Mouse (Mus musculus) heart, embryonic 13.5 days (tissue): ENCODE data around the gene Map2. TPM values are rescaled to one million over a fixed set of nuclear protein-coding genes. Genes with fewer than 3 reads are reported as not detected.

Source experiments
- ATAC-seq: fragments of 200-750 bp; cut with Nextera tagmentation; 2 replicates; pipeline ENCODE4 v1.8.0; 2017; ENCODE audit warnings: moderate TSS enrichment; ENCODE audit not compliant: insufficient number of reproducible peaks, low FRiP score, low TSS enrichment; ENCODE audit errors: extremely low read depth
- H3K27ac ChIP-seq: fragments of 300-500 bp; sonication (generic); replicated peaks from 2 replicates; pipeline ENCODE4 v1.5.1; 2015; ENCODE audit warnings: moderate library complexity, mild to moderate bottlenecking, inconsistent platforms
- H3K27me3 ChIP-seq: fragments of 300-500 bp; sonication (generic); replicated peaks from 2 replicates; pipeline ENCODE4 v1.6.1; 2015; ENCODE audit warnings: mild to moderate bottlenecking, inconsistent platforms
- H3K36me3 ChIP-seq: fragments of 300-500 bp; sonication (generic); 2 replicates; pipeline ENCODE4 v1.6.1; 2015; ENCODE audit warnings: mild to moderate bottlenecking, inconsistent platforms
- H3K4me1 ChIP-seq: fragments of 300-500 bp; sonication (generic); 2 replicates; pipeline ENCODE4 v1.6.1; 2015; ENCODE audit warnings: inconsistent platforms
- H3K4me2 ChIP-seq: fragments of 300-500 bp; sonication (generic); 2 replicates; pipeline ENCODE4 v1.6.1; 2015; ENCODE audit warnings: inconsistent platforms, mild to moderate bottlenecking, moderate library complexity
- H3K4me3 ChIP-seq: fragments of 300-500 bp; sonication (generic); 2 replicates; pipeline ENCODE4 v1.5.1; 2015; ENCODE audit warnings: moderate library complexity, mild to moderate bottlenecking, inconsistent platforms
- H3K9ac ChIP-seq: fragments of 300-500 bp; sonication (generic); 2 replicates; pipeline ENCODE4 v1.6.1; 2015; ENCODE audit warnings: inconsistent platforms, mild to moderate bottlenecking, moderate library complexity
- H3K9me3 ChIP-seq: fragments of 300-500 bp; sonication (generic); 2 replicates; pipeline ENCODE4 v1.6.1; 2016; ENCODE audit warnings: inconsistent platforms
- WGBS: fragments of 180-500 bp; shearing (Covaris S2); methylation state at CpG from one replicate; pipeline ENCODE4 v1.1.7; 2015; ENCODE audit warnings: mixed read lengths; 5-methylcytosine and 5-hydroxymethylcytosine counted together
- polyA plus RNA-seq: library from polyadenylated mRNA; unstranded; fragments of >200 nt; fragmentation: Nextera tagmentation; extraction: Ambion mirVana; gene quantifications from 2 replicates; pipeline ENCODE4 v1.2.1, GENCODE M21; 2015

The Map2 gene
- polyA plus RNA-seq, 1 experiment from 2014 or later, result 2.7 TPM

GRCm38 (mm10) chr1:66407270-66407967 lies 232.3 kb downstream of the Map2 start:
- Histone ChIP-seq H3K27me3 (no peaks in the 10 kb centered on the region), H3K9me3 (no peaks in the 10 kb centered on the region), H3K4me1 (no peaks in the 10 kb centered on the region), H3K9ac (no peak overlapping the region), H3K36me3 (no peaks in the 10 kb centered on the region), H3K4me2 (no peak overlapping the region), H3K27ac (no peak overlapping the region), H3K4me3 (no peak overlapping the region)
- no peak for ATAC-seq
- WGBS, result 65% methylated on average over 13 of the region's 13 CpGs

- no peak overlapping the region for H3K27ac ChIP-seq
- no peak overlapping the region for H3K4me2 ChIP-seq
- no peaks in the 10 kb centered on the region for H3K36me3 ChIP-seq
- no peaks in the 10 kb centered on the region for H3K27me3 ChIP-seq
- ATAC-seq, result no peak
- H3K4me3 ChIP-seq, result no peak overlapping the region
- no peak overlapping the region for H3K9ac ChIP-seq
- no peaks in the 10 kb centered on the region for H3K4me1 ChIP-seq
- H3K9me3 ChIP-seq, result no peaks in the 10 kb centered on the region
These were observed 243.3 kb downstream of the Map2 start for GRCm38 (mm10) chr1:66418360-66418759.

GRCm38 (mm10) chr1:66426073-66426472 lies 251.0 kb downstream of the Map2 start:
- H3K4me2 ChIP-seq, result no peak overlapping the region
- H3K27ac ChIP-seq, result no peak overlapping the region
- H3K27me3 ChIP-seq, result no peaks in the 10 kb centered on the region
- H3K4me1 ChIP-seq, result no peaks in the 10 kb centered on the region
- 78% methylated on average over 5 of the region's 5 CpGs for WGBS
- no peak overlapping the region for H3K9ac ChIP-seq
- H3K36me3 ChIP-seq, result no peaks in the 10 kb centered on the region
- no peak overlapping the region for H3K4me3 ChIP-seq
- ATAC-seq, result no peak
- no peaks in the 10 kb centered on the region for H3K9me3 ChIP-seq

GRCm38 (mm10) chr1:66430962-66431361 lies 255.9 kb downstream of the Map2 start:
- H3K36me3 ChIP-seq, result no peaks in the 10 kb centered on the region
- no peak for ATAC-seq
- no peaks in the 10 kb centered on the region for H3K9me3 ChIP-seq
- no peaks in the 10 kb centered on the region for H3K27me3 ChIP-seq
- H3K27ac ChIP-seq, result no peak overlapping the region
- no peaks in the 10 kb centered on the region for H3K4me1 ChIP-seq
- H3K4me3 ChIP-seq, result no peak overlapping the region
- no peak overlapping the region for H3K4me2 ChIP-seq
- no peak overlapping the region for H3K9ac ChIP-seq

GRCm38 (mm10) chr1:66431472-66431871 lies 256.4 kb downstream of the Map2 start:
- whole genome bisulfite sequencing, result 81% methylated on average over 6 of the region's 6 CpGs
- H3K4me2 ChIP-seq, result no peak overlapping the region
- no peaks in the 10 kb centered on the region for H3K4me1 ChIP-seq
- no peak overlapping the region for H3K27ac ChIP-seq
- H3K9ac ChIP-seq, result no peak overlapping the region
- no peak for ATAC-seq
- H3K36me3 ChIP-seq, result no peaks in the 10 kb centered on the region
- no peaks in the 10 kb centered on the region for H3K9me3 ChIP-seq
- no peak overlapping the region for H3K4me3 ChIP-seq
- H3K27me3 ChIP-seq, result no peaks in the 10 kb centered on the region

GRCm38 (mm10) chr1:66438069-66438468 lies 263.0 kb downstream of the Map2 start:
- Histone ChIP-seq H3K9me3 (no peaks in the 10 kb centered on the region), H3K27me3 (no peaks in the 10 kb centered on the region), H3K9ac (no peak overlapping the region), H3K36me3 (no peaks in the 10 kb centered on the region), H3K4me1 (no peaks in the 10 kb centered on the region), H3K4me2 (no peak overlapping the region), H3K27ac (no peak overlapping the region), H3K4me3 (no peak overlapping the region)
- 68% methylated on average over 2 of the region's 2 CpGs for WGBS
- no peak for ATAC-seq

GRCm38 (mm10) chr1:66442922-66443321 lies 267.8 kb downstream of the Map2 start:
- no peaks in the 10 kb centered on the region for H3K27me3 ChIP-seq
- ATAC-seq, result no peak
- H3K4me3 ChIP-seq, result no peak overlapping the region
- no peak overlapping the region for H3K9ac ChIP-seq
- no peaks in the 10 kb centered on the region for H3K9me3 ChIP-seq
- H3K4me1 ChIP-seq, result no peaks in the 10 kb centered on the region
- H3K27ac ChIP-seq, result no peak overlapping the region
- H3K36me3 ChIP-seq, result no peaks in the 10 kb centered on the region
- 75% methylated on average over 2 of the region's 2 CpGs for WGBS
- no peak overlapping the region for H3K4me2 ChIP-seq

- no peak overlapping the region for H3K9ac ChIP-seq
- H3K4me3 ChIP-seq, result no peak overlapping the region
- H3K27me3 ChIP-seq, result no peaks in the 10 kb centered on the region
- ATAC-seq, result no peak
- H3K4me2 ChIP-seq, result no peak overlapping the region
- no peaks in the 10 kb centered on the region for H3K9me3 ChIP-seq
- no peak overlapping the region for H3K27ac ChIP-seq
- H3K4me1 ChIP-seq, result no peaks in the 10 kb centered on the region
- H3K36me3 ChIP-seq, result no peaks in the 10 kb centered on the region
- WGBS, result 43% methylated on average over 2 of the region's 2 CpGs
These were observed 274.4 kb downstream of the Map2 start for GRCm38 (mm10) chr1:66449471-66449870.

- 16% methylated on average over 2 of the region's 2 CpGs for WGBS
- no peak overlapping the region for H3K27ac ChIP-seq
- H3K4me3 ChIP-seq, result no peak overlapping the region
- ATAC-seq, result no peak
- no peaks in the 10 kb centered on the region for H3K27me3 ChIP-seq
- no peak overlapping the region for H3K9ac ChIP-seq
- H3K36me3 ChIP-seq, result no peaks in the 10 kb centered on the region
- H3K9me3 ChIP-seq, result no peaks in the 10 kb centered on the region
- H3K4me2 ChIP-seq, result no peak overlapping the region
- 0 out of 2 replicates have a peak, but pooled peaks cover 4% of the 10 kb centered on the region for H3K4me1 ChIP-seq
These were observed 281.5 kb downstream of the Map2 start for GRCm38 (mm10) chr1:66456580-66456979.

GRCm38 (mm10) chr1:66457747-66458146 lies 282.7 kb downstream of the Map2 start:
- no peak for ATAC-seq
- Histone ChIP-seq H3K4me1 (0 out of 2 replicates have a peak, but pooled peaks cover 4% of the 10 kb centered on the region), H3K36me3 (no peaks in the 10 kb centered on the region), H3K27me3 (no peaks in the 10 kb centered on the region), H3K4me3 (no peak overlapping the region), H3K4me2 (no peak overlapping the region), H3K9me3 (no peaks in the 10 kb centered on the region), H3K9ac (no peak overlapping the region), H3K27ac (no peak overlapping the region)
- WGBS, result 72% methylated on average over 3 of the region's 3 CpGs

GRCm38 (mm10) chr1:66459394-66459793 lies 284.3 kb downstream of the Map2 start:
- no peaks in the 10 kb centered on the region for H3K27me3 ChIP-seq
- no peak for ATAC-seq
- H3K9me3 ChIP-seq, result no peaks in the 10 kb centered on the region
- H3K27ac ChIP-seq, result no peak overlapping the region
- H3K36me3 ChIP-seq, result no peaks in the 10 kb centered on the region
- no peak overlapping the region for H3K4me2 ChIP-seq
- no peak overlapping the region for H3K9ac ChIP-seq
- 64% methylated on average over 3 of the region's 3 CpGs for WGBS
- H3K4me1 ChIP-seq, result 0 out of 2 replicates have a peak, but pooled peaks cover 4% of the 10 kb centered on the region
- no peak overlapping the region for H3K4me3 ChIP-seq

- WGBS, result 41% methylated on average over 4 of the region's 4 CpGs
- H3K9me3 ChIP-seq, result no peaks in the 10 kb centered on the region
- H3K9ac ChIP-seq, result no peak overlapping the region
- no peaks in the 10 kb centered on the region for H3K36me3 ChIP-seq
- H3K27me3 ChIP-seq, result no peaks in the 10 kb centered on the region
- no peak overlapping the region for H3K27ac ChIP-seq
- no peak for ATAC-seq
- no peak overlapping the region for H3K4me2 ChIP-seq
- 0 out of 2 replicates have a peak, but pooled peaks cover 4% of the 10 kb centered on the region for H3K4me1 ChIP-seq
- H3K4me3 ChIP-seq, result no peak overlapping the region
These were observed 285.8 kb downstream of the Map2 start for GRCm38 (mm10) chr1:66460850-66461249.
